Mouse (Mus musculus) thymus, adult 2 months (tissue): ENCODE data around the gene Rarb.

Experiments used
- CTCF ChIP-seq: fragments of 200-500 bp; IDR thresholded peaks from 2 replicates; pipeline ENCODE4 v1.5.1; 2012; ENCODE audit warnings: mild to moderate bottlenecking, control low read depth, low read length, moderate library complexity, borderline replicate concordance; ENCODE audit not compliant: control insufficient read depth, poor library complexity, insufficient read depth; ENCODE audit errors: extremely low read depth
- POLR2A ChIP-seq: fragments of 200-500 bp; IDR thresholded peaks from 2 replicates; pipeline ENCODE4 v1.6.1; 2012; ENCODE audit warnings: mild to moderate bottlenecking, low read length, control low read depth, moderate library complexity; ENCODE audit not compliant: control insufficient read depth, poor library complexity, insufficient read depth; ENCODE audit errors: extremely low read depth

DNA sequence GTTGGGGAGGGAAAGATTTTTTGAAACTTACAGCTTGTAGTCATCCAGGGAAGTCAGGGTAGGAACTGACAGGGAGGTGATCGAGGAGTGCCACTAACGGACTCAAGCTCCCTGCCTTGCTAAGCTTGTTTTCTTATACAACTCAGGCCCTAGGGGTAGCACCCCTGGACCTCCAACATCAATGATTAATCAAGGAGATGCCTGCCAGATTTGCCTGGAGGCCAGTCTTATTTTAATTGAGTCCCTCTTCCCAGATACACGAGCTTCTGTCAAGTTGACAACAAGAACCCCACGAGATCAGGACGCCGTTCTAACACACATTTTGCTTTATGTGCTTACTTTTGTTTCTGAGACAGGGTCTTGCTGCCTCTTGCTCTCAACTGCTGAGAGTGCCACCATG is 338.3 kb downstream of the Rarb start:
- TF ChIP-seq CTCF (no peak), POLR2A (no peak)
